Mouse (Mus musculus): ENCODE measurements at regions not wholly inside any gene's neighbourhood (a gene's known extent, or its start where the extent isn't known, plus 50 kb on each side); places are given as distances from the start of the nearest gene placed in this dataset.

GRCm38 (mm10) chr1:144317560-144317959 is 68.5 kb upstream of the Rgs1 start:
- Histone ChIP-seq H3K36me3 (ENCODE audit: insufficient read depth) (no peaks in the 10 kb centered on the region), H3K4me3 (ENCODE audit: low read depth, low read length) (no peak overlapping the region), H3K9ac (no peak overlapping the region), H3K4me2 (ENCODE audit: low read depth) (no peak overlapping the region), H3K27ac (ENCODE audit: low read depth, low read length) (no peak overlapping the region), H3K9me3 (ENCODE audit: low read length) (no peaks in the 10 kb centered on the region), H3K4me1 (ENCODE audit: insufficient read depth) (no peaks in the 10 kb centered on the region), H3K27me3 (ENCODE audit: insufficient read depth, low read length) (no peaks in the 10 kb centered on the region)
- no peak for DNase-seq
- TF ChIP-seq CTCF (IDR thresholded peaks at IDR 0.05; ENCODE audit: low read depth), result no peak
- WGBS, result 92% methylated on average over 3 of the region's 3 CpGs
- no peak for ATAC-seq

GRCm38 (mm10) chr1:144316251-144316650 is 67.2 kb upstream of the Rgs1 start:
- Histone ChIP-seq H3K36me3 (ENCODE audit: insufficient read depth) (no peaks in the 10 kb centered on the region), H3K27ac (ENCODE audit: low read depth, low read length) (no peak overlapping the region), H3K27me3 (ENCODE audit: insufficient read depth, low read length) (no peaks in the 10 kb centered on the region), H3K4me1 (ENCODE audit: insufficient read depth) (no peaks in the 10 kb centered on the region), H3K4me2 (ENCODE audit: low read depth) (no peak overlapping the region), H3K4me3 (ENCODE audit: low read depth, low read length) (no peak overlapping the region), H3K9me3 (ENCODE audit: low read length) (no peaks in the 10 kb centered on the region), H3K9ac (no peak overlapping the region)
- DNase-seq (no peak), ATAC-seq (no peak)
- 90% methylated on average over 2 of the region's 2 CpGs for WGBS
- no peak for TF ChIP-seq CTCF (IDR thresholded peaks at IDR 0.05; ENCODE audit: low read depth)

GRCm38 (mm10) chr1:144314382-144314781 is 65.3 kb upstream of the Rgs1 start:
- Histone ChIP-seq H3K4me2 (ENCODE audit: low read depth) (no peak overlapping the region), H3K4me1 (ENCODE audit: insufficient read depth) (no peaks in the 10 kb centered on the region), H3K36me3 (ENCODE audit: insufficient read depth) (no peaks in the 10 kb centered on the region), H3K9ac (no peak overlapping the region), H3K9me3 (ENCODE audit: low read length) (no peaks in the 10 kb centered on the region), H3K27ac (ENCODE audit: low read depth, low read length) (no peak overlapping the region), H3K4me3 (ENCODE audit: low read depth, low read length) (no peak overlapping the region), H3K27me3 (ENCODE audit: insufficient read depth, low read length) (no peaks in the 10 kb centered on the region)
- DNase-seq (no peak), ATAC-seq (no peak)
- no peak for TF ChIP-seq CTCF (IDR thresholded peaks at IDR 0.05; ENCODE audit: low read depth)
- WGBS, result 87% methylated on average over 2 of the region's 2 CpGs

GRCm38 (mm10) chr1:144313318-144313717 is 64.3 kb upstream of the Rgs1 start:
- H3K27me3 ChIP-seq (ENCODE audit: insufficient read depth, low read length), result no peaks in the 10 kb centered on the region
- H3K4me3 ChIP-seq (ENCODE audit: low read depth, low read length), result no peak overlapping the region
- H3K4me1 ChIP-seq (ENCODE audit: insufficient read depth), result no peaks in the 10 kb centered on the region
- 87% methylated on average over 1 of the region's 1 CpGs for WGBS
- no peak for DNase-seq
- H3K9ac ChIP-seq, result no peak overlapping the region
- H3K4me2 ChIP-seq (ENCODE audit: low read depth), result no peak overlapping the region
- ATAC-seq, result no peak
- TF ChIP-seq CTCF (IDR thresholded peaks at IDR 0.05; ENCODE audit: low read depth), result no peak
- no peaks in the 10 kb centered on the region for H3K9me3 ChIP-seq (ENCODE audit: low read length)
- no peaks in the 10 kb centered on the region for H3K36me3 ChIP-seq (ENCODE audit: insufficient read depth)
- no peak overlapping the region for H3K27ac ChIP-seq (ENCODE audit: low read depth, low read length)

- Histone ChIP-seq H3K27me3 (ENCODE audit: insufficient read depth, low read length) (no peaks in the 10 kb centered on the region), H3K4me2 (ENCODE audit: low read depth) (no peak overlapping the region), H3K27ac (ENCODE audit: low read depth, low read length) (no peak overlapping the region), H3K9me3 (ENCODE audit: low read length) (no peaks in the 10 kb centered on the region), H3K9ac (no peak overlapping the region), H3K36me3 (ENCODE audit: insufficient read depth) (no peaks in the 10 kb centered on the region), H3K4me1 (ENCODE audit: insufficient read depth) (no peaks in the 10 kb centered on the region), H3K4me3 (ENCODE audit: low read depth, low read length) (no peak overlapping the region)
- no peak for ATAC-seq
- no peak for DNase-seq
- 43% methylated on average over 3 of the region's 3 CpGs for WGBS
- TF ChIP-seq CTCF (IDR thresholded peaks at IDR 0.05; ENCODE audit: low read depth), result no peak
These were observed 60.9 kb upstream of the Rgs1 start for GRCm38 (mm10) chr1:144309901-144310300.

GRCm38 (mm10) chr1:144308313-144308712 is 59.3 kb upstream of the Rgs1 start:
- TF ChIP-seq CTCF (IDR thresholded peaks at IDR 0.05; ENCODE audit: low read depth), result no peak
- 95% methylated on average over 5 of the region's 5 CpGs for WGBS

GRCm38 (mm10) chr1:144307854-144308285 is 58.8 kb upstream of the Rgs1 start:
- Histone ChIP-seq H3K4me3 (ENCODE audit: low read depth, low read length) (no peak overlapping the region), H3K4me2 (ENCODE audit: low read depth) (no peak overlapping the region), H3K9ac (no peak overlapping the region), H3K9me3 (ENCODE audit: low read length) (no peaks in the 10 kb centered on the region), H3K4me1 (ENCODE audit: insufficient read depth) (no peaks in the 10 kb centered on the region), H3K36me3 (ENCODE audit: insufficient read depth) (no peaks in the 10 kb centered on the region), H3K27ac (ENCODE audit: low read depth, low read length) (no peak overlapping the region), H3K27me3 (ENCODE audit: insufficient read depth, low read length) (no peaks in the 10 kb centered on the region)
- TF ChIP-seq CTCF (IDR thresholded peaks at IDR 0.05; ENCODE audit: low read depth), result no peak
- DNase-seq (no peak), ATAC-seq (no peak)
- WGBS, result 94% methylated on average over 2 of the region's 2 CpGs

More at GRCm38 (mm10) chr1:144308313-144308712, 59.3 kb upstream of the Rgs1 start:
- no peak overlapping the region for H3K4me3 ChIP-seq (ENCODE audit: low read depth, low read length)
- H3K4me1 ChIP-seq (ENCODE audit: insufficient read depth), result no peaks in the 10 kb centered on the region
- H3K4me2 ChIP-seq (ENCODE audit: low read depth), result no peak overlapping the region
- no peaks in the 10 kb centered on the region for H3K9me3 ChIP-seq (ENCODE audit: low read length)
- DNase-seq, result no peak
- ATAC-seq, result no peak
- no peak overlapping the region for H3K27ac ChIP-seq (ENCODE audit: low read depth, low read length)
- no peaks in the 10 kb centered on the region for H3K27me3 ChIP-seq (ENCODE audit: insufficient read depth, low read length)
- H3K9ac ChIP-seq, result no peak overlapping the region
- H3K36me3 ChIP-seq (ENCODE audit: insufficient read depth), result no peaks in the 10 kb centered on the region
